Mouse (Mus musculus) intestine, embryonic 14.5 days (tissue): ENCODE results near the gene Gnl3l. TPM values are rescaled to one million over a fixed set of nuclear protein-coding genes. Genes with fewer than 3 reads are reported as not detected.
A peak's percentile ranks its signal among the peaks of the same experiment; 100 is the strongest.

Experiments
- ATAC-seq: fragments of 200-750 bp; cut with Nextera tagmentation; replicated peaks from 2 replicates; pipeline ENCODE4 v1.8.0; 2017; ENCODE audit warnings: low read depth, moderate number of reproducible peaks, moderate TSS enrichment, moderate library complexity; ENCODE audit not compliant: low FRiP score, low TSS enrichment
- DNase-seq: peaks from one replicate; pipeline ENCODE4 v3.0.0-alpha.2; 2018; ENCODE audit warnings: low spot score
- H3K27ac ChIP-seq: fragments of 300-500 bp; sonication (generic); 2 replicates; pipeline ENCODE4 v1.5.1; 2014; ENCODE audit warnings: low read depth, mild to moderate bottlenecking, control low read depth
- H3K27me3 ChIP-seq: fragments of 300-500 bp; sonication (generic); replicated peaks from 2 replicates; pipeline ENCODE4 v1.6.1; 2014; ENCODE audit warnings: low read length, control low read depth; ENCODE audit not compliant: control insufficient read depth, insufficient read depth
- H3K36me3 ChIP-seq: fragments of 300-500 bp; sonication (generic); 2 replicates; pipeline ENCODE4 v1.6.1; 2014; ENCODE audit warnings: low read length, control low read depth; ENCODE audit not compliant: control insufficient read depth, insufficient read depth
- H3K4me1 ChIP-seq: fragments of 300-500 bp; sonication (generic); replicated peaks from 2 replicates; pipeline ENCODE4 v1.6.1; 2014; ENCODE audit warnings: low read length, control low read depth, mixed read lengths; ENCODE audit not compliant: control insufficient read depth, insufficient read depth
- H3K4me2 ChIP-seq: fragments of 300-500 bp; sonication (generic); 2 replicates; pipeline ENCODE4 v1.6.1; 2014; ENCODE audit warnings: low read length
- H3K4me3 ChIP-seq: fragments of 300-500 bp; sonication (generic); 2 replicates; pipeline ENCODE4 v1.5.1; 2014; ENCODE audit warnings: low read depth, low read length, control low read depth, mixed read lengths
- H3K9ac ChIP-seq: fragments of 300-500 bp; sonication (generic); 2 replicates; pipeline ENCODE4 v1.6.1; 2014; ENCODE audit warnings: mild to moderate bottlenecking, low read length
- H3K9me3 ChIP-seq: fragments of 300-500 bp; sonication (generic); 2 replicates; pipeline ENCODE4 v1.6.1; 2016; ENCODE audit warnings: low read length, control low read depth; ENCODE audit not compliant: control insufficient read depth
- WGBS: fragments of 180-500 bp; shearing (Covaris S2); extraction: QIAGEN DNeasy Blood & Tissue Kit; methylation state at CpG from one replicate; pipeline ENCODE4 v1.1.7; 2014; 5-methylcytosine and 5-hydroxymethylcytosine counted together
- polyA plus RNA-seq: library from polyadenylated mRNA; unstranded; fragments of >200 nt; fragmentation: Nextera tagmentation; extraction: Ambion mirVana; gene quantifications from 2 replicates; pipeline ENCODE4 v1.2.1, GENCODE M21; 2014

The Gnl3l gene
- 29.4 and 30.4 TPM in 2 replicates for polyA plus RNA-seq

DNA sequence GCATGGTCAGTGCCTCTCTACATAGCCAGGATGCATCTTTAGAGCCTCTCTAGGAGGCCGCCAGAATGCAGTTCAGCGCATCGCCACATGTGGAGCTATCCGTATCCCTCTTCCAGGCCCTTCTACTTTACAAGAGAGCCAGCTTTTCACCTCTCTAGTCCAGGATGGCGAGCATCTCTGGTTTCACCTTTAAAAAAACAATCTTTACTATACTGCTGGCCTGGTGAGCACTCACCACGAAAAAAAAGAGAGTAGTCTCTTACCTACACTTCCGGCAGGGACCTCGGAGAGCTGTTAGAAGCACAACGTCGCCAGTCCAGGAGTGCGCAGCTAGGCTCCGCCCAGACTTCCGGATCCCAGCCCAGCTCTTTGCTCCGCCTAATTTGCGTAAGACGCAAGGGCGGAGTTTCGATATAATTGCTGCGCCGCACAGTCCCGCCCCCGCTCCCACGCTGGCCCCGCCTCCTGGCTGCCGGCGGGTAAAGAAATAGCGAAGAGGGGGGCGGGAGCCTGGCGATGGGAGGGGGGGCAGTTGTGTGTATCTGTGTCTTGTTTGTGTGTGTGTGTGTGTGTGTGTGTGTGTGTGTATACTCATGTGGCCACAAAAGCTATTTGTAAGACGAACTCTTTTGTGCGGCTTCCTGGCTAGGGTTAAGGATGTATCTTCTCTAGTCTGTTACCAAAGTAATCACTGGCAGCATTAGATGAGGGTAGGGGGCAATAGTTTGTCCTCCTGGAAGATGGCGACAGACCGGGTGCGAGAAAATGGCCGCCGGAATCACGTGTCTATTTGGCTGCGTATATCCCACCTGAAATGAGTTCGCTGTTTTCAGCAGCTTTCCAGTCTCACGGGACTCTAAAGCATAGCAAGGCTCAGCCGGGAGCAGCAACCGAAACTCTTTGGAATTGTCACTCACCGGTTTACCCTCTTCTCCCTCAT, at the start of gene Gnl3l:
Gnl3l (minus strand) TSS at position 385 of the 940 bp plus-strand sequence.
- ATAC-seq (peak; percentile 97), DNase-seq (peak; percentile 88)
- Histone ChIP-seq H3K9me3 (no peaks in the 10 kb centered on the region), H3K4me2 (peak within 1 kb of the TSS; percentile 55), H3K4me3 (peak within 1 kb of the TSS; percentile 48), H3K4me1 (no peaks in the 10 kb centered on the region; the same call in 1 of the 2 replicates), H3K9ac (peak within 1 kb of the TSS; percentile 41; the same call in 1 of the 2 replicates), H3K27ac (peak within 1 kb of the TSS; percentile 60; the same call in 1 of the 2 replicates), H3K36me3 (peaks cover 4% of the 10 kb centered on the region; the same call in 1 of the 2 replicates), H3K27me3 (no peaks in the 10 kb centered on the region)
- 14% methylated on average over 42 of the region's 43 CpGs for WGBS

DNA sequence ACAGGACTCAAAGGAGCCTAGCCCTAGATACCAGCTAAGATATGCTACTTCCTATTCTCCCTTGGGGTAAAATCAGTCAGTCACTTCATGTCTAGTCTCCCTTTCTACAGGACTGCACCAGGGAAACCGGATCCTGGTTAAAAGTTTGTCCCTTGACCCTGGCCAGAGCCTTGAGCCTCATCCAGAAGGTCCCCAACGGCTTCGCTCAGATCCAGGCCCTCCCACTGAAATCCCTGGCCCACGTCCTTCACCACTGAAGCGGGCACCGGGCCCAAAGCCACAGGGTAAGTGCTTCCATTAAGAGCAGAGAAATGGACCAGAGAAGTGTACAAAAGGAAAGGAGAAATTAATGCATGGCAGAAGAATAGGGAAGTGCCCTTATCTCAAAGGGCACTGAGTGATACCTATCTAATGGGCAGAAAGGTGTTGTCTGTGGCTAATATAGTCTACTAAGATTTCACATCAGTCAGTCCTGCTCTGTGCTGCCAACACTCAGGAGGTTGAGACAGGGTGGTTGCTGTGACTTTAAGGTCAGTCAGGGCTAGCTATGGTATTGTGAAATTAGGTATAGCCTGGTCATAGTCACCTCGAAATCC, 49.0 kb upstream of the Gnl3l start:
- no peaks in the 10 kb centered on the region for H3K9me3 ChIP-seq
- WGBS, result 95% methylated on average over 7 of the region's 7 CpGs
- H3K27ac ChIP-seq, result no peak overlapping the region
- ATAC-seq (no peak), DNase-seq (no peak)
- H3K4me2 ChIP-seq, result no peak overlapping the region
- no peaks in the 10 kb centered on the region for H3K4me1 ChIP-seq
- no peak overlapping the region for H3K9ac ChIP-seq
- H3K36me3 ChIP-seq, result peaks cover 23% of the 10 kb centered on the region; the same call in 1 of the 2 replicates
- H3K27me3 ChIP-seq, result no peaks in the 10 kb centered on the region
- H3K4me3 ChIP-seq, result no peak overlapping the region

DNA sequence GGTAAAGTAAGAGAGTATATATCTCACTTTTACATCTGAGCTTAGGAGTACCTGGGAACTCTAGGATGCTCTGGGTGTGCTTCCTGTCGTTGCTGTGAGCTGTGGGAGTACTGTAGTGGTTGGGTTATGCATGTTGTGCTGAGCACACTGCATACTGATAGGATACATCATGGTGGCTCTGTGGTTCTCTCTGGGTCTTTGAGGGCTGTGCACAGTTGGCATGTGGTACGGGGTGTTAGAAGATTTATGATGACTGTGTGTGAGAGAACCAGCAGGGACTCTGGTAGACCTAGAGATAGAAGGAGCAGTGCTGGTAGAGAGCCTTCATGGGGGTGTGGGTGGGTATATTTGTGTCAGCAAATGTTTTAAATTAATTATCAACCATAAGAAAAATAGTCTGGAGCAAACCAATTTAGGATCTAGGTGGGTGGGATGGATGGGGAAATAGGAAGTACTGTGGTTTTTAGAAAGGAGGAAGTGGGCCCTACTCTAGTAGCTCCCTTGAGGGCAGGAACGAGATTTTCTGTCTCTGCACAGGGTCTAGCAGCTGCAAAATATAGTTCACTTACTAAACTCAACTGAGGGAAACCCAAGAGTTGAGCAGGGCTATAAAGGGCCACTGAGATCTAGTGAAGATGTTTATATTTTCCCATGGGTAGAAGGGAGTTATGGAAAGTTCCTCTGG, 44.6 kb upstream of the Gnl3l start:
- Histone ChIP-seq H3K27ac (no peak overlapping the region), H3K4me1 (no peaks in the 10 kb centered on the region), H3K4me3 (no peak overlapping the region), H3K9me3 (no peaks in the 10 kb centered on the region), H3K27me3 (no peaks in the 10 kb centered on the region), H3K9ac (no peak overlapping the region), H3K4me2 (no peak overlapping the region), H3K36me3 (no peaks in the 10 kb centered on the region)
- 68% methylated on average over 3 of the region's 3 CpGs for WGBS
- DNase-seq, result no peak
- no peak for ATAC-seq

DNA sequence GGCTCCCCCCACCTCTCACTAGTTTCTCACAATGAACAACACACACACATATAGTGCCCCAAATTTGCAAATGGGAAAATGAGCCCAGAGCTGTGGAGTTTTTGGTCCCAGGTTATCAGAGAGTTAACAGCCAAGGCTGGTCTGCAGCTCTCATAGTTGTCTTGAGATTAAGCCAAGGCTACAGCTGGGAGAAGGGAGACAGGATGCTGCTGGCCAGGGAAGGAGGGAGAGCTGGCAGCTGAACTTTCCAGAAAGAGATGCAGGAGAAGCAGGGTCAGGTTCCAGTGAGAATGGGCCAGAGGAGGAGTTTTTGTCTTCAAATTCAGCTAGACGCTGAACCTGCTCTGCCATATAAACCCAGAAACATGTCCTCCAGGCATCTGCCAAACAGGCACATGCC, 42.2 kb upstream of the Gnl3l start:
- ATAC-seq (no peak), DNase-seq (no peak)
- Histone ChIP-seq H3K9me3 (no peaks in the 10 kb centered on the region), H3K27ac (no peak overlapping the region), H3K4me2 (no peak overlapping the region), H3K9ac (no peak overlapping the region), H3K36me3 (no peaks in the 10 kb centered on the region), H3K27me3 (no peaks in the 10 kb centered on the region), H3K4me3 (no peak overlapping the region), H3K4me1 (0 out of 2 replicates have a peak, but pooled peaks cover 7% of the 10 kb centered on the region)
- WGBS, result 77% methylated on average over 1 of the region's 1 CpGs

DNA sequence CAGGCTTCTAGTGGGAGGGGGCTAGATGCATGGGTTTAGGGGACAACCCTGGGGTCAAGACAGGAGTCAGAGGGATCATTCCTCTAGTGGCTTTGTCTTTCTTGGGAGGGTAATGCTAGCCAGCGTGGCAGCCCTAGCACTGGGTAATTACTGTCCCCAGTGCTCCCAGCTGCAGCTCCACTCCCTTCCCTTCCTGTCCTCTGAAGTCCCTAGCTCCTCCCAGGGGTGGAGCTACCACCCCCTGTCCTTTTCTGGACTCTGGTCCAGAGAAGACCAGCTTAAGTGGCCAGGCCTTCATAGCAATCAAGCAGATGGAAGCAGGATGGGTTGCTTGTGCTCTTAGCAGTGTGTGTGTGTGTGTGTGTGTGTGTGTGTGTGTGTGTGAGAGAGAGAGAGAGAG, 38.4 kb upstream of the Gnl3l start:
- H3K27me3 ChIP-seq, result no peaks in the 10 kb centered on the region
- H3K4me3 ChIP-seq, result no peak overlapping the region
- no peak overlapping the region for H3K27ac ChIP-seq
- no peak overlapping the region for H3K9ac ChIP-seq
- 0 out of 2 replicates have a peak, but pooled peaks cover 7% of the 10 kb centered on the region for H3K4me1 ChIP-seq
- no peaks in the 10 kb centered on the region for H3K9me3 ChIP-seq
- no peak overlapping the region for H3K4me2 ChIP-seq
- WGBS, result 18% methylated on average over 1 of the region's 1 CpGs
- no peaks in the 10 kb centered on the region for H3K36me3 ChIP-seq
- ATAC-seq (0 out of 2 replicates have a peak, but pooled peaks have one; percentile 47), DNase-seq (no peak)

DNA sequence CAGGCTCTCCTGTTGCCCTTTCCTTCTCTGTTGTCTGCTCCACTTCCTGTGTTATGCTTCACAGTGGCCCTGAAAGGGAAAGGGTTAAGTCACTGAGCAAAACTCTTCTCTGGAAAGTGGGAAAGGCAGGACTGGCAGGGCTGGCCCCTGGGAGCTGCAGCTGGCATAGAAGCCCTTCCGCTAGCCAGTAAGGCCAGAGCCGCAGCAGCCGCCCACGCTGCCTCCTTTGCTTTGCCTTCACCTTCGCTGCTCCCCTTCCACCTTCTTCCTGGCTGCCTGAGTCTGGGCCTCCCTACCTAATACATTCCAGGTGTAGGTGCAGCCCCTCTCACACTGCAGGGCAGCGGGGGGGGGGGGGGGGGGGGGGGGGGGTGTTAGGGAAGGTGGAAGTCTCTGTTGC, 37.4 kb upstream of the Gnl3l start:
- no peaks in the 10 kb centered on the region for H3K9me3 ChIP-seq
- H3K27ac ChIP-seq, result no peak overlapping the region
- no peak overlapping the region for H3K4me3 ChIP-seq
- no peaks in the 10 kb centered on the region for H3K36me3 ChIP-seq
- no peaks in the 10 kb centered on the region for H3K27me3 ChIP-seq
- H3K4me1 ChIP-seq, result 0 out of 2 replicates have a peak, but pooled peaks cover 7% of the 10 kb centered on the region
- H3K4me2 ChIP-seq, result no peak overlapping the region
- WGBS, result 60% methylated on average over 1 of the region's 6 CpGs
- DNase-seq, result no peak
- H3K9ac ChIP-seq, result no peak overlapping the region
- no peak for ATAC-seq

DNA sequence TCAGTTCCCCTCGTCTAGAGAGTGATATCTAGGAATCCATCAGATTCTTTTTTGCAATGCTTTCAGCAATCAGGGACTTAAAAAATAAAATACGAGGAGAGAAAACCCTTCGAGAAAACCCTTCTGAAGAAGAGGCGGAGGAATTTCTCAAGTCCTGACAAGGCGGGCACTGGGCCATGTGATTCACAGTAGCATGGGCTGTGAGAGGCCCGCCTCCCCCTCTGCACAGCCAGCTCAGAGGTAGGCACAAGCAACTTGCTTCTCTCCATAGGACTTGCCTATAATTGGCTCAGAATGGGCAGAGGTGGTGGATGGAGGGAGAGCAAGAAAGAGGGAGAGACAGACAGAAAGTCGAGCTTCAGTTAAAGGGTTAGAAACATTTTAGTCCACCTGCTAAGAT, 33.2 kb upstream of the Gnl3l start:
- Histone ChIP-seq H3K4me1 (0 out of 2 replicates have a peak, but pooled peaks cover 5% of the 10 kb centered on the region), H3K4me2 (no peak overlapping the region), H3K36me3 (no peaks in the 10 kb centered on the region), H3K27ac (no peak overlapping the region), H3K9ac (no peak overlapping the region), H3K4me3 (no peak overlapping the region), H3K9me3 (no peaks in the 10 kb centered on the region), H3K27me3 (no peaks in the 10 kb centered on the region)
- 74% methylated on average over 7 of the region's 7 CpGs for WGBS
- no peak for ATAC-seq
- no peak for DNase-seq

DNA sequence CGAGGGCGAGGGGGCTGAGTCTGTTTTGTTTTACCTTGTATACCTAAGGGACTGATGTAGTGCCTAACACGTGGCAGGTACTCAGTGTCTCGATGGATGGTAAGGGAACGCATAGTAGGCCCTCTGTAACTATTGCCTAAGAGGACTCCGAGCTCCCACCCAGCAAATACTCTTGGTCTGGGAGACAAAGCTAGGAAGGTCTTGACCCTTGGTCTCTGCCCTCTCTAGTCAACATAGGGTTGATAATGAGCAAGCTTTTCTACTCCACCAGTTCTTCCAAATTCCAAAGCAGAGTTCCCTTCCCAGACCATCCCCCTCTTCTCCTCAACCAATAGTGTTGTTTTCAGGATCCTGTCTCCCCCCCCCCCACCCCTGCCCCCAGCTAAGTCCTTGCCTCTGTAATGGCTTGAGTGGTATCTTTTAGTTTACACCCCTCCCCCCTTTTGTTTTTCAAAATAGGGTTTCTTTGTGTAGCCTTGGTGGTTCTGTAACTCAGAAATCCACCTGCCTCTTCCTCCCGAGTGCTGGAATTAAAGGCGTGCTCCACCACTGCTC, 32.6 kb upstream of the Gnl3l start:
- Histone ChIP-seq H3K4me2 (peak overlapping the region; percentile 55), H3K36me3 (no peaks in the 10 kb centered on the region), H3K4me3 (no peak overlapping the region), H3K27me3 (no peaks in the 10 kb centered on the region), H3K9me3 (no peaks in the 10 kb centered on the region), H3K27ac (no peak overlapping the region), H3K4me1 (no peaks in the 10 kb centered on the region), H3K9ac (no peak overlapping the region)
- no peak for ATAC-seq
- no peak for DNase-seq
- WGBS, result 67% methylated on average over 8 of the region's 8 CpGs
